Mouse (Mus musculus) midbrain, embryonic 16.5 days (tissue): ENCODE data around the gene Pinlyp. TPM values are rescaled to one million over a fixed set of nuclear protein-coding genes. Genes with fewer than 3 reads are reported as not detected.
A peak's percentile ranks its signal among the peaks of the same experiment; 100 is the strongest.
"Not testable (repeated sequence)": the region's sequence is repeated elsewhere in the genome, so short reads cannot be mapped to it uniquely, and the experiment has no call there.

Experiments
- ATAC-seq: fragments of 200-750 bp; cut with Nextera tagmentation; 2 replicates; pipeline ENCODE4 v1.8.0; 2017; ENCODE audit warnings: moderate TSS enrichment
- H3K27ac ChIP-seq: fragments of 300-500 bp; sonication (generic); 2 replicates; pipeline ENCODE4 v1.5.1; 2014; ENCODE audit warnings: mild to moderate bottlenecking, low read length, mixed read lengths
- H3K27me3 ChIP-seq: fragments of 300-500 bp; sonication (generic); 2 replicates; pipeline ENCODE4 v1.6.1; 2014; ENCODE audit warnings: low read depth, low read length, mixed read lengths; ENCODE audit not compliant: control insufficient read depth, insufficient read depth
- H3K36me3 ChIP-seq: fragments of 300-500 bp; sonication (generic); 2 replicates; pipeline ENCODE4 v1.6.1; 2014; ENCODE audit warnings: mild to moderate bottlenecking, low read length, moderate library complexity, mixed read lengths; ENCODE audit not compliant: control insufficient read depth, insufficient read depth
- H3K4me1 ChIP-seq: fragments of 300-500 bp; sonication (generic); 2 replicates; pipeline ENCODE4 v1.6.1; 2014; ENCODE audit warnings: mild to moderate bottlenecking, low read length, mixed read lengths; ENCODE audit not compliant: control insufficient read depth, insufficient read depth
- H3K4me2 ChIP-seq: fragments of 300-500 bp; sonication (generic); 2 replicates; pipeline ENCODE4 v1.6.1; 2014; ENCODE audit warnings: mild to moderate bottlenecking, low read length, mixed read lengths
- H3K4me3 ChIP-seq: fragments of 300-500 bp; sonication (generic); 2 replicates; pipeline ENCODE4 v1.5.1; 2014; ENCODE audit warnings: low read depth, mild to moderate bottlenecking, low read length, moderate library complexity, mixed read lengths
- H3K9ac ChIP-seq: fragments of 300-500 bp; sonication (generic); 2 replicates; pipeline ENCODE4 v1.6.1; 2014; ENCODE audit warnings: low read depth, low read length, mixed read lengths
- H3K9me3 ChIP-seq: fragments of 300-500 bp; sonication (generic); replicated peaks from 2 replicates; pipeline ENCODE4 v1.6.1; 2014; ENCODE audit warnings: mild to moderate bottlenecking, low read length, mixed read lengths; ENCODE audit not compliant: control insufficient read depth, poor library complexity, severe bottlenecking
- WGBS: fragments of 180-500 bp; shearing (Covaris S2); extraction: QIAGEN DNeasy Blood & Tissue Kit; methylation state at CpG from one replicate; pipeline ENCODE4 v1.1.7; 2014; 5-methylcytosine and 5-hydroxymethylcytosine counted together
- polyA plus RNA-seq: library from polyadenylated mRNA; unstranded; fragments of >200 nt; fragmentation: Nextera tagmentation; extraction: Ambion mirVana; gene quantifications from 2 replicates; pipeline ENCODE4 v1.2.1, GENCODE M21; 2015

Pinlyp gene
- polyA plus RNA-seq, 1 experiment from 2014 or later, result not detected

DNA sequence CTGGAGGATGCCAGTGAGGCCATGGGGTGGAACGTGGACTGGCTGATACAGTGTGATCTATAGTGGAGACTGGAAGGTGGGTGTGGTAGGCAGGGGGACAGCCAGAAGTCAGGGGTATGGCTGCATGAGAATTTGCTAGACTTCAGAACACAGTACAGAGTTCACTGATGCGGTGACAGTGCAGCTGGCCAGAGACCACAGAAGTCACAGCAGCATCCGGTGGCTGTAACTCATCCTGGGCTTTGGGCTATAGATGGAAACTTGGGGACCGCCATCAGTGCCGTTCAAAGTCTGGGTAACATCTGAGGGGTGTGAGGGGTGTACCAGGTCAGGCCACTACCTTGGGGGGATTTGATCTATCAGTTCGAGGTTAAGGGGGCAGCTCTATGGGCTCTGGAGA lies 22.2 kb downstream of the Pinlyp start:
- Histone ChIP-seq H3K4me3 (no peak overlapping the region), H3K9ac (no peak overlapping the region), H3K4me1 (no peaks in the 10 kb centered on the region), H3K27ac (no peak overlapping the region), H3K27me3 (no peaks in the 10 kb centered on the region), H3K4me2 (no peak overlapping the region), H3K9me3 (no peaks in the 10 kb centered on the region), H3K36me3 (no peaks in the 10 kb centered on the region; the same call in 1 of the 2 replicates)
- no peak for ATAC-seq
- 90% methylated on average over 6 of the region's 6 CpGs for WGBS

DNA sequence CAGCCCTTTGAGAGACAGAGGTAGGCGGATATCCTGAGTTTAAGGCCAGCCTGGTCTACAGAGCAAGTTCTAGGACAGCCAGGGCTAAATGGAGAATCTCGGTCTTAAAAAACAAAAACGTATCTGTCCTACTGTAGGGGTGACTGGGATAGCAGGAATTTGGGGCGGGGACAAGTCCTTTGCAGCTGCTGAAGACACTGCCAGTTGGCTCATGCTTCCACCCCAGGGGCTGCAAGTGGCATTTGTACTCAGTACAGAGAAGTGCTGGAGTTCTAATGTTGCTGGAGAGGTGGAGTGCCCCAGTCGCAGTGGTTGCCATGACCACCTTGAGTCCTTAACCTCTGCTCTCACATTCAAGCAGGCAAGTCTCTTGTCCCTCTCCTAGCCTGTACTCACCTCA lies 23.1 kb downstream of the Pinlyp start:
- ATAC-seq, result no peak
- Histone ChIP-seq H3K27ac (no peak overlapping the region), H3K27me3 (no peaks in the 10 kb centered on the region), H3K4me2 (no peak overlapping the region), H3K9ac (no peak overlapping the region), H3K4me3 (no peak overlapping the region), H3K4me1 (no peaks in the 10 kb centered on the region), H3K36me3 (no peaks in the 10 kb centered on the region; the same call in 1 of the 2 replicates), H3K9me3 (no peaks in the 10 kb centered on the region)
- WGBS, result 59% methylated on average over 5 of the region's 5 CpGs

DNA sequence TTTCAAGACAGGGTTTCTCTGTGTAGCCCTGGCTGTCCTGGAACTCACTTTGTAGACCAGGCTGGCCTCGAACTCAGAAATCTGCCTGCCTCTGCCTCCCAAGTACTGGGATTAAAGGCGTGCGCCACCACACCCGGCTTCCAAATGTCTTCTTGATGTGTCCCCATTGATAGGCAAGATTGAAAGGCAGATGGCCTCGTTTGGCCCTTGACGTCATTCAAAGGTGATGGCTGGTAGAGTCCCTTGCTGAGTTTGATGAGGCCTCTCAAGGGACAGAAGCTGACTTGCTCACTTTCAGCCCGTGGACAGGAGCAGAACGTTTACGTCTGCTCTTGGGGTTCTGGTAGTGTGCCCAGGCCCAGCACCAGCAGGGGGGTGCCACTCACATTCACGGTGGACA lies 25.9 kb downstream of the Pinlyp start:
- WGBS, result 89% methylated on average over 9 of the region's 10 CpGs
- not testable (repeated sequence) for H3K9ac ChIP-seq, H3K27ac ChIP-seq, H3K4me2 ChIP-seq, H3K4me3 ChIP-seq, H3K4me1 ChIP-seq, H3K27me3 ChIP-seq, H3K9me3 ChIP-seq, H3K36me3 ChIP-seq, ATAC-seq

DNA sequence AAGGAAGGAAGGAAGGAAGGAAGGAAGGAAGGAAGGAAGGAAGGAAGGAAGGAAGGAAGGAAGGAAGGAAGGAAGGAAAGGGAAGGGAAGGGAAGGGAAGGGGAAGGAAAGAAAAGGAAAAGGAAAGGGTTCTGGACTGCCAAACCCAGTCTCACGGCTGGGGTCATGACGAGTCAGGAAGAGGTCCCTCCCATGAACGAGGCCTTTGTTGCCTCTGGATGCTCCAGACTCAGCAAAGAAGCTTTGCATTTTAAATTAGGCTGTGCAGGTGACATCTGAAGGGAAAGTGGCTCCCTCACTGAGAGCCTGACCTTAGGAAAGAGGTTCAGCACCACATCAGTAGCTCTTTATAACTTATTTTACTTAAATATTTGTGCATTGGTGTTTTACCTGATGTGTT lies 26.8 kb downstream of the Pinlyp start:
- H3K9me3 ChIP-seq, result no peaks in the 10 kb centered on the region
- peaks cover 10% of the 10 kb centered on the region for H3K36me3 ChIP-seq
- ATAC-seq, result no peak
- H3K27me3 ChIP-seq, result no peaks in the 10 kb centered on the region
- no peaks in the 10 kb centered on the region for H3K4me1 ChIP-seq
- H3K9ac ChIP-seq, result no peak overlapping the region
- H3K4me3 ChIP-seq, result no peak overlapping the region
- no peak overlapping the region for H3K4me2 ChIP-seq
- WGBS, result 10% methylated on average over 3 of the region's 3 CpGs
- H3K27ac ChIP-seq, result no peak overlapping the region

DNA sequence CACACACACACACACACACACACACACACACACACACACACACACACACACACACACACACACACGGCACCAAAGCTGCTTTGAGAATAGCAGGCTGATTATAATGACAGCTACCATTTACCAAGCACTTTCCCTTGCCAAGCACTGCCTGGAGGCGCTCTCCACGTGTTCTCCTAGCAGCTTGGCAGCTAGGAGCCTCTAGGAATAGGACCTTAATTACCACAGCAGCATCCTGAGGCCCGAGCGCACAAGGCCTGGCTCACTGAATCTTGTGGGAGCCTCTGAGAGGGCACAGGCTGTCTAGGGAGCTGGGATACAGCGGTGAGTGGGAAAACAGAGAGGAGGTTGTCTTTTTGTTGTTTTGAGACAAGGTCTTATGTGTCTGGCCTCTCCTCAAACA lies 28.3 kb downstream of the Pinlyp start:
- peaks cover 10% of the 10 kb centered on the region for H3K36me3 ChIP-seq
- no peak overlapping the region for H3K9ac ChIP-seq
- H3K4me2 ChIP-seq, result no peak overlapping the region
- H3K4me3 ChIP-seq, result no peak overlapping the region
- WGBS, result 47% methylated on average over 6 of the region's 6 CpGs
- no peaks in the 10 kb centered on the region for H3K9me3 ChIP-seq
- H3K4me1 ChIP-seq, result no peaks in the 10 kb centered on the region
- no peaks in the 10 kb centered on the region for H3K27me3 ChIP-seq
- ATAC-seq, result no peak
- H3K27ac ChIP-seq, result peak overlapping the region; percentile 37; the same call in 1 of the 2 replicates

DNA sequence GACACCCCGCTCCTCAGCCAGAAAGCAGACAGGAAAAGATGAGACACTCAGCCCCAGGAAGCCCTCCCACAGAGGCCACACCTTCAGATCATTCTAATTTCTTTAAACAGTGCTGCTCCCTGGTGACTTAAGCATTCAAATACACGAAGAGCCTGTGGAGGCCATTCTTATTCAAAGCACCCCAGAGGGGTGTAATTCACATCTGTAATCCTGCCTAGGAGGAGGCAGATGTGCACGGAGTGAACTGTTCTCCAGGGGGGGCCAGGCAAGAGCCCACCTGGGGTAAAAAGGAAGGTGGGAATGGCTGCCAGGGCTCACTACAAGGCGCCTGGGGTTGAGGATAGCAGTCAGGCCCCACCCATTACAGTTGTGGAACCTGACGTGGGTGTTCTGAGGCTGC lies 28.8 kb downstream of the Pinlyp start:
- 24% methylated on average over 5 of the region's 5 CpGs for WGBS
- peaks cover 2% of the 10 kb centered on the region; the same call in 1 of the 2 replicates for H3K4me1 ChIP-seq
- no peak overlapping the region; the same call in 1 of the 2 replicates for H3K27ac ChIP-seq
- no peaks in the 10 kb centered on the region for H3K27me3 ChIP-seq
- ATAC-seq, result no peak
- H3K4me3 ChIP-seq, result no peak overlapping the region
- H3K9me3 ChIP-seq, result no peaks in the 10 kb centered on the region
- H3K36me3 ChIP-seq, result peaks cover 10% of the 10 kb centered on the region
- H3K4me2 ChIP-seq, result no peak overlapping the region
- H3K9ac ChIP-seq, result no peak overlapping the region

DNA sequence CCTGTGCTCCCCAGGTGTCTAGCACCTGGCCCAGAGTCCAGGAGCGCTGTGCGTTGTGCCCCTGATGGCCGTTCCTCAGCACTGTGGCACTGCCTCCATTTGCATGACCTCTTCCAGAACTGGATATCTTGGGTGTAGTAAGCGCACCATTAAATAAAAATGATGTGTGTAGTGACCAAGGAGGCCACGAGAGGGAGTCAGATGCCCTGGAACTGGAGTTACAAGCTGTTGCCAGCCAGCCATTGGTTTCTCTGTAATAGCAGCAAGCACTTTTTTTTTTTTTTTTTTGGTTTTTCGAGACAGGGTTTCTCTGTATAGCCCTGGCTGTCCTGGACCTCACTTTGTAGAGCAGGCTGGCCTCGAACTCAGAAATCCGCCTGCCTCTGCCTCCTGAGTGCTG lies 29.6 kb downstream of the Pinlyp start:
- H3K9ac ChIP-seq, H3K4me1 ChIP-seq, ATAC-seq, H3K9me3 ChIP-seq, H3K27me3 ChIP-seq, H3K27ac ChIP-seq, H3K36me3 ChIP-seq, H3K4me2 ChIP-seq, H3K4me3 ChIP-seq: not testable (repeated sequence)
- 68% methylated on average over 8 of the region's 8 CpGs for WGBS

DNA sequence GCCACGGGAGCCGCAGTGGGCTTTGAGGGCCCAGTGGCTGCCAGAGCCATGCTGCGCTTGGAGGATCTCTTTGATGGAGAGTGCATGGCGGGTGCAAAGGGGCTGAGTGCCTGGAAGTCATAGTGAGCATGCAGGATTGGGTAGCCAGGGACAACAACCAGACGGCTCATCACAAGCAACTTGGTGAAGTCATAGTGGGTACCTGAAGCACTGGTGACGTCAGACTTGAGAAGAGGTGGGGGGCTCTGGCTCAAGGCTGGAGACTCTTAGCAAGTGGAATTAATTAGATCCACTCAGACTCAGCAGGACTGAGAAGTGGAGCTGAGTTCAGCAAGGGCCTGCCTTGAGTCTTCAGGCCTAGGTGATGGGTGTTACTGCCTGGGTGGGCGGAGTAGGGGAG lies 33.6 kb downstream of the Pinlyp start, which contains the start of gene AC161166.1:
Gene AC161166.1, minus strand, starts transcription at position 101 of the 400 bp plus-strand sequence.
- Histone ChIP-seq H3K9me3 (no peaks in the 10 kb centered on the region), H3K27me3 (no peaks in the 10 kb centered on the region), H3K4me1 (peaks cover 27% of the 10 kb centered on the region), H3K4me2 (no peak within 1 kb of the TSS), H3K9ac (no peak within 1 kb of the TSS), H3K36me3 (peaks cover 12% of the 10 kb centered on the region), H3K27ac (no peak within 1 kb of the TSS), H3K4me3 (no peak within 1 kb of the TSS)
- 93% methylated on average over 7 of the region's 7 CpGs for WGBS
- ATAC-seq, result no peak

DNA sequence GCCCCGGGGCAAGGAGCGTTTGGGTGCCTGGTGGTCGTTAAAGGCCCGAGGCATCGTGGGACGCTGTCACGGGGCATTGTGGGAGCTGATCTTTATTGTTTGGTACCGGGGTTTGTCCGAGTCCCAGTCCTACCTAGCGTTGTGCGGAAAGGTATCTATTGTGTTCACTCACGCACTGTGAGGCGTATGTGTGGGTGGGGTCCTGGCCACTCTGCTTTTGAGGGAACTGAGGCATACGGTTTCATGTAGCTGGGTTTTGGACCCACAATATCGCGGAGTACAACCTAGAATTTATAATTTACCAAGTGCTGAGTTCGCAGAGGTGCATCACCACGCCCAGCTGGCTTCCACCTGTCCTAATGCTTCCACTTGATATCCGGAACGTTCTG lies 38.2 kb downstream of the Pinlyp start:
- H3K4me2 ChIP-seq, result peak overlapping the region; percentile 79
- H3K36me3 ChIP-seq, result peaks cover 3% of the 10 kb centered on the region
- no peaks in the 10 kb centered on the region for H3K27me3 ChIP-seq
- 1% methylated on average over 20 of the region's 20 CpGs for WGBS
- peak overlapping the region; percentile 65 for H3K4me3 ChIP-seq
- H3K9me3 ChIP-seq, result no peaks in the 10 kb centered on the region
- H3K27ac ChIP-seq, result peak overlapping the region; percentile 99
- peak; percentile 30; the same call in 1 of the 2 replicates for ATAC-seq
- peaks cover 41% of the 10 kb centered on the region for H3K4me1 ChIP-seq
- H3K9ac ChIP-seq, result peak overlapping the region; percentile 91
